Mouse (Mus musculus) lung, postnatal 0 days (tissue): ENCODE measurements around the gene Thap11. TPM values are rescaled to one million over a fixed set of nuclear protein-coding genes. Genes with fewer than 3 reads are reported as not detected.

Experiments used
- ATAC-seq: fragments of 200-750 bp; cut with Nextera tagmentation; 2 replicates; pipeline ENCODE4 v1.8.0; 2017; ENCODE audit warnings: moderate library complexity
- DNase-seq: peaks from one replicate; pipeline ENCODE4 v3.0.0-alpha.2; 2016; ENCODE audit warnings: low spot score
- H3K27ac ChIP-seq: fragments of 300-500 bp; sonication (generic); 2 replicates; pipeline ENCODE4 v1.5.1; 2014; ENCODE audit warnings: antibody characterized with exemption, mild to moderate bottlenecking, low read length, mixed read lengths
- H3K27me3 ChIP-seq: fragments of 300-500 bp; sonication (generic); replicated peaks from 2 replicates; pipeline ENCODE4 v1.6.1; 2014; ENCODE audit warnings: low read length, mixed read lengths; ENCODE audit not compliant: insufficient read depth
- H3K36me3 ChIP-seq: fragments of 300-500 bp; sonication (generic); 2 replicates; pipeline ENCODE4 v1.6.1; 2014; ENCODE audit warnings: low read length, mixed read lengths; ENCODE audit not compliant: insufficient read depth
- H3K4me1 ChIP-seq: fragments of 300-500 bp; sonication (generic); 2 replicates; pipeline ENCODE4 v1.6.1; 2014; ENCODE audit warnings: antibody characterized with exemption, low read depth, low read length, mixed read lengths; ENCODE audit not compliant: insufficient read depth
- H3K4me2 ChIP-seq: fragments of 300-500 bp; sonication (generic); replicated peaks from 2 replicates; pipeline ENCODE4 v1.6.1; 2014; ENCODE audit warnings: low read depth, mild to moderate bottlenecking, low read length, moderate library complexity, mixed read lengths
- H3K4me3 ChIP-seq: fragments of 300-500 bp; sonication (generic); 2 replicates; pipeline ENCODE4 v1.5.1; 2014; ENCODE audit warnings: low read depth, low read length
- H3K9ac ChIP-seq: fragments of 300-500 bp; sonication (generic); replicated peaks from 2 replicates; pipeline ENCODE4 v1.6.1; 2014; ENCODE audit warnings: low read depth, mild to moderate bottlenecking
- H3K9me3 ChIP-seq: fragments of 300-500 bp; sonication (generic); 2 replicates; pipeline ENCODE4 v1.6.1; 2016; ENCODE audit warnings: low read length, mixed read lengths
- CTCF ChIP-seq: IDR thresholded peaks from 2 replicates; pipeline ENCODE4 v1.5.1; 2016; ENCODE audit warnings: antibody characterized with exemption, mild to moderate bottlenecking
- EP300 ChIP-seq: IDR thresholded peaks from 2 replicates; pipeline ENCODE4 v1.6.1; 2016; ENCODE audit warnings: antibody characterized with exemption, mild to moderate bottlenecking, control low read depth
- WGBS: fragments of 180-500 bp; shearing (Covaris S2); extraction: QIAGEN DNeasy Blood & Tissue Kit; methylation state at CpG from one replicate; pipeline ENCODE4 v1.1.7; 2014; 5-methylcytosine and 5-hydroxymethylcytosine counted together
- polyA plus RNA-seq: library from polyadenylated mRNA; unstranded; fragments of >200 nt; fragmentation: Nextera tagmentation; extraction: Ambion mirVana; gene quantifications from 2 replicates; pipeline ENCODE4 v1.2.1, GENCODE M21; 2015

The Thap11 gene
- polyA plus RNA-seq, 1 experiment from 2014 or later = 50.1 TPM

DNA sequence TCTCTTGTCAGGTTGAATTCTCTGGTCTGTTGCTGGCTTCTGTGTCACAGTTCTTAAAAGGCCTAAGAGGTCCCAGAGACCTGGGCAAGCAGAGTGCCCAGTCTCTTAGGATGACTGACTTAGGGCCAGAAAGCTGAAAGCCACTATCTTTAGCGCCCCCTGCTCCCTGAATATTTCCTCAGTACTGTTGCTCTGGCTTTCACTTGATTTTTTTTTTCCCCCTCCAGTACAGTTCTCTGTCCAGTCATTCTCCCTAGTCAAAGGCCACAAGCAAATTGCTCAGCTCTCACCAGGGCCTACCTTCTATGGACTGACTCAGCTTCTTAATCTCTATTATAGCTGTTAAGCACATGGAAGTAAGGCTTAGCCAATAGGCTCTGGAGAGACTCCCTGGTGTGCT, 7.0 kb downstream of the Thap11 start:
- Histone ChIP-seq H3K27ac (no peak overlapping the region), H3K4me1 (peaks cover 17% of the 10 kb centered on the region), H3K27me3 (no peaks in the 10 kb centered on the region), H3K9me3 (no peaks in the 10 kb centered on the region), H3K4me2 (peak overlapping the region; percentile 86), H3K9ac (peak overlapping the region; percentile 75), H3K36me3 (no peaks in the 10 kb centered on the region), H3K4me3 (no peak overlapping the region)
- DNase-seq (peak; percentile 61), ATAC-seq (no peak)
- TF ChIP-seq CTCF (peak; percentile 52), EP300 (no peak)
- 6% methylated on average over 1 of the region's 1 CpGs for WGBS

DNA sequence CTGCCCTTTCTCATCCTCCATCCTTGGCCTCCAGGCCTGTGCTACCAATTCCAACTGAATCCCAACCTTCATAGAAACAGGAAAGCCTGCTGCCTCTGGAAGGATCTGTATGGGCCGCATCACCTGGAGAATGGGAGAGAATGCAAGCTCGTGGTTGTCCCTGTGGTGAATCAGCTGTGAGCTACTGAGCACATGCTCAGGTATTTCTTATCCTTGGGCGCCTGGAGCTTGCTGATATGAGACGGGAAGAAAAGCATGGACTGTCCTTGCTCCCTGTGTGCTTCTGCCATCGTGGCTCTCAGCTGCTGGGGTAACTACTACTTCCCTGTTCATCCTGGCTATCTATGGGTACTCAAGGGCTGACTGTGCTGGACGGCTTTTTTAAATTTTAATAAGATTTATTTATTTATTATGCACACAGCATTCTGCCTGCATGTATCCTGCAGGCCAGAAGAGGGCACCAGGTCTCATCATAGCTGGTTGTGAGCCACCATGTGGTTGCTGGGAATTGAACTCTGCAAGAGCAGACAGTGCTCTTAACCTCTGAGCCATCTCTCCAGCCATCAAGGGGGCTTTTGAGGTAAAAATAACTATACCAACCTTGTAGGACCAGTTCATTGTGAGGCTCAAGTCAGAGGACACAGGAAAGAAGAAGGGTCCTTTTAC, 11.6 kb downstream of the Thap11 start:
- WGBS = 87% methylated on average over 6 of the region's 6 CpGs
- H3K36me3 ChIP-seq = no peaks in the 10 kb centered on the region
- H3K4me1 ChIP-seq = peaks cover 3% of the 10 kb centered on the region
- no peak overlapping the region for H3K4me2 ChIP-seq
- DNase-seq (no peak), ATAC-seq (no peak)
- TF ChIP-seq EP300 (no peak), CTCF (peak; percentile 61)
- no peaks in the 10 kb centered on the region for H3K9me3 ChIP-seq
- H3K9ac ChIP-seq = no peak overlapping the region
- H3K4me3 ChIP-seq = no peak overlapping the region
- no peak overlapping the region for H3K27ac ChIP-seq
- no peaks in the 10 kb centered on the region for H3K27me3 ChIP-seq

DNA sequence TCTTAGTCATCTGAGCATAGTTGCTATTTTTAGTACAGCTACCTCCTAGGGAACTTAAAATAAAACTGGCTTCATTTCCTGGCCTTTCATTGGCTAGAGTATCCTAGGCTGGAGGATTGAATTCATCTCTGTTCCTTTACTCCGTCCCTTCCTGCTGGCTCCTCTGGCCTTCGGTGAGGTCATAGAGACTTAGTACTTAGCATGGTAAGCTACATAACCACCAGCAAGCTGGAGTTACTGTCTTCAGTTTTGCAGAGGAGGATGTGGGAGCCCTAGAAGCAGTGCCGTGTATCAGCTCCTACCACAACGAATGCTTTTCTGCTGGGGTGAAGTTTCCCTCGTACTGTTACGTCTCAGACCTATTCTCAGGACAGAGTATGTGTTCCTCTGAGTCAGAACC, 19.4 kb downstream of the Thap11 start:
- 60% methylated on average over 6 of the region's 6 CpGs for WGBS
- H3K4me3 ChIP-seq = no peak overlapping the region
- H3K4me2 ChIP-seq = no peak overlapping the region
- H3K9me3 ChIP-seq = no peaks in the 10 kb centered on the region
- TF ChIP-seq EP300 (no peak), CTCF (no peak)
- peak overlapping the region; percentile 32 for H3K27ac ChIP-seq
- ATAC-seq (peak; percentile 77), DNase-seq (peak; percentile 21)
- H3K4me1 ChIP-seq = no peaks in the 10 kb centered on the region
- no peak overlapping the region for H3K9ac ChIP-seq
- H3K27me3 ChIP-seq = no peaks in the 10 kb centered on the region
- H3K36me3 ChIP-seq = peaks cover 18% of the 10 kb centered on the region; the same call in 1 of the 2 replicates

DNA sequence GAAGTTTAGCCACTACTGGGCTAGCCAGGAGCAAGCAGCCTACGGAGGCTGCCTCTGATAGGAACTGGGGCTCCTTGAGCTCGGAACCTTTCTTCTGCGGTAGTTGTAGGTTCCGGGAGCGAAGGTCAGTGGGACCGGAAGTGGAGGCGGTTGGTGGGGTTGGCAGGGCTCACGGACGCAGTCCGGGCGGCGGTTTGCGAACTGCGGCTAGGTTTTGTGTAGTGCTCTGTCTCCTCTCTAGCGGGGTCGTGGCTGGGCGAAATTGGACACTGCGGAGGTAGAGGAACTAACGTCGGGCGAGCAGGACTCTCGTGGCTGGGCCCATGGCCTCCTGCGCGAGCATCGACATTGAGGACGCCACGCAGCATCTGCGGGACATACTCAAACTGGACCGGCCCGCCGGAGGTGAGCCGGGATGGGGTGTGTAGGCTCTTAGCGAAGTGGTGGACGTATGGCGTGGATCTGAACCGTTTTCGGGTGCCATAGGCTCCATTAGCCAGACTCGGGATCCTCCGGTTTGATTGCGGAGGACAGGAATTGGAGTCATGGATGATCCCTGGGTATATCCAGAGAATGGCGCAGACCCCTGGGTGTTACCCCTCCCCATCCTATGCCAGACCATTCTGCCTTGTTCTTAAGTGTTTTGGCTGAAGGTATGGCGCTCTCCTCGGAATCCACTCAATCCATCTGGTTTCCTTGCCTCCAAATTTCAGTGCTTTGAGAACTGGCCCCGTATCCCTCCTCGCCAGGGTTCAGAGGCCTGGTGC, 26.0 kb downstream of the Thap11 start, which contains the start of gene Edc4:
TSS of gene Edc4 (plus strand) at position 128 of the 767 bp plus-strand sequence.
- TF ChIP-seq CTCF = no peak; the same call in 1 of the 2 replicates
- peak; percentile 27; the same call in 1 of the 2 replicates for TF ChIP-seq EP300
- Histone ChIP-seq H3K36me3 (peaks cover 27% of the 10 kb centered on the region), H3K4me3 (peak within 1 kb of the TSS; percentile 87), H3K4me1 (peaks cover 5% of the 10 kb centered on the region; the same call in 1 of the 2 replicates), H3K4me2 (peak within 1 kb of the TSS; percentile 86), H3K27ac (peak within 1 kb of the TSS; percentile 34; the same call in 1 of the 2 replicates), H3K27me3 (no peaks in the 10 kb centered on the region), H3K9me3 (no peaks in the 10 kb centered on the region), H3K9ac (peak within 1 kb of the TSS; percentile 94)
- peak; percentile 86 for DNase-seq
- WGBS = under 1% methylated on average over 45 of the region's 45 CpGs
- ATAC-seq = peak; percentile 92

DNA sequence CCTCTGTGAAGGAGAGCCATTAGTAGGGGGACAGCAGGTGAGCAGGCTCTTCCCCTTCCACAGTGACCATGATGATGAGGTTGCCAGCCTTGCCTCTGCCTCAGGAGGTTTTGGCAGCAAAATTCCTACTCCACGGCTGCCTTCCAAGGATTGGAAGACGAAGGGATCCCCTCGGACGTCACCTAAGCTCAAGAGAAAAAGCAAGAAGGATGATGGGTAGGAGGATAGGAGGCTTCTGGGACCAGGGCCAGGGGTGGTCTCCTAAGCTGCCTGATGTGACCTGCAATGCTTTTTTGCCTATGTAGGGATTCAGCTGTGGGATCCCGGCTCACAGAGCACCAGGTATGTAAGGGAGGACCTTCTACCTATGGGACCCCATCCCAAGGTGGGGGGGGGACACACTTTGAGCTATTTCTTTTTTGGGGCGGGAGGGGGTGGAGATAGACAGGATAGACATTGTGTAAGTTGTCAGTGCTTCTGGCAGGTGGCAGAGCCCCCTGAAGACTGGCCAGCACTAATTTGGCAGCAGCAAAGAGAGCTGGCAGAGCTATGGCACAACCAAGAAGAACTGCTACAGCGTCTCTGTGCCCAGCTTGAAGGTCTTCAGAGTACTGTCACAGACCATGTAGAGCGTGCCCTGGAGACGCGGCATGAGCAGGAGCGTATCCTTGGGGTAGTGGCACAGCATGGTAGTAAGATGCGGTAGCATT, 35.0 kb downstream of the Thap11 start:
- Histone ChIP-seq H3K4me1 (no peaks in the 10 kb centered on the region), H3K27ac (no peak overlapping the region), H3K9me3 (no peaks in the 10 kb centered on the region), H3K4me2 (no peak overlapping the region), H3K27me3 (no peaks in the 10 kb centered on the region), H3K36me3 (peaks cover 64% of the 10 kb centered on the region), H3K4me3 (no peak overlapping the region), H3K9ac (no peak overlapping the region)
- DNase-seq (no peak), ATAC-seq (no peak)
- WGBS = 91% methylated on average over 12 of the region's 12 CpGs
- TF ChIP-seq CTCF = no peak
- no peak for TF ChIP-seq EP300

DNA sequence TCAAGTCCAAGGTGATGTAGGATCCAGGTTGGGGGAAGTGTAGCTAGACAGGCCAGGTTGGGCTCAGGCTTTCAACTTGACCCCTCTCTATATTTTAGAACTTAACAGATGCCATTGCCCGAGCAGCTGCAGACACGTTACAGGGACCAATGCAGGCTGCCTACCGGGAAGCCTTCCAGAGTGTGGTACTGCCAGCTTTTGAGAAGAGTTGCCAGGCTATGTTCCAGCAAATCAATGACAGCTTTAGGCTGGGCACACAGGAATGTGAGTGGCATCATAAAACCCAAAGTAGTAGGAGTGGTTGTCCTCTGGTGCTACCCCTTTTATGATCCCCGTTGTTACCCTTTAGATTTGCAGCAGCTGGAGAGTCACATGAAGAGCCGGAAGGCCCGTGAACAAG, 35.9 kb downstream of the Thap11 start:
- H3K36me3 ChIP-seq = peaks cover 54% of the 10 kb centered on the region
- ATAC-seq = no peak
- H3K4me2 ChIP-seq = no peak overlapping the region
- no peaks in the 10 kb centered on the region for H3K4me1 ChIP-seq
- DNase-seq = no peak
- no peak overlapping the region for H3K4me3 ChIP-seq
- no peaks in the 10 kb centered on the region for H3K9me3 ChIP-seq
- no peaks in the 10 kb centered on the region for H3K27me3 ChIP-seq
- TF ChIP-seq CTCF = no peak
- TF ChIP-seq EP300 = no peak
- H3K27ac ChIP-seq = no peak overlapping the region
- H3K9ac ChIP-seq = no peak overlapping the region
- WGBS = 89% methylated on average over 6 of the region's 6 CpGs
